Mouse (Mus musculus) G1E (cell line): Measurements from ENCODE around the gene Krtcap2. TPM values are rescaled to one million over a fixed set of nuclear protein-coding genes. Genes with fewer than 3 reads are reported as not detected.
A peak's percentile ranks its signal among the peaks of the same experiment; 100 is the strongest.
"Not testable (repeated sequence)": the region's sequence is repeated elsewhere in the genome, so short reads cannot be mapped to it uniquely, and the experiment has no call there.

Experiments used
- ATAC-seq: 2 replicates; pipeline ENCODE4 v1.8.0; 2016; ENCODE audit warnings: mild to moderate bottlenecking; ENCODE audit not compliant: insufficient number of reproducible peaks, poor library complexity, low FRiP score, severe bottlenecking; ENCODE audit errors: extremely low read depth
- DNase-seq: peaks from one replicate; pipeline ENCODE4 v3.0.0; 2012; ENCODE audit warnings: low spot score
- H3K27me3 ChIP-seq: 2 replicates; pipeline ENCODE4 v1.6.1; 2012; ENCODE audit warnings: mild to moderate bottlenecking, low read length, inconsistent platforms; ENCODE audit not compliant: insufficient read depth
- H3K36me3 ChIP-seq: replicated peaks from 2 replicates; pipeline ENCODE3; 2012; ENCODE audit warnings: mild to moderate bottlenecking, inconsistent platforms
- H3K4me1 ChIP-seq: 2 replicates; pipeline ENCODE4 v1.6.1; 2012; ENCODE audit warnings: low read depth, low read length, inconsistent platforms, mixed read lengths; ENCODE audit not compliant: insufficient read depth
- H3K4me3 ChIP-seq: 2 replicates; pipeline ENCODE4 v1.5.1; 2012; ENCODE audit warnings: low read depth, mild to moderate bottlenecking, inconsistent platforms, low read length, moderate library complexity, mixed read lengths
- H3K9me3 ChIP-seq: replicated peaks from 2 replicates; pipeline ENCODE4 v1.6.1; 2012; ENCODE audit warnings: inconsistent platforms
- CTCF ChIP-seq: IDR thresholded peaks from 2 replicates; pipeline ENCODE4 v1.5.1; 2012; ENCODE audit warnings: low read depth, low read length, inconsistent platforms, mixed read lengths
- GATA1 ChIP-seq: IDR thresholded peaks from 2 replicates; pipeline ENCODE4 v1.6.1; 2012; ENCODE audit warnings: borderline replicate concordance, low read length, inconsistent platforms, mixed read lengths
- GATA2 ChIP-seq: IDR thresholded peaks from 2 replicates; pipeline ENCODE4 v1.6.1; 2012; ENCODE audit warnings: low read depth, low read length, inconsistent platforms, borderline replicate concordance
- POLR2AphosphoS5 ChIP-seq: IDR thresholded peaks from 2 replicates; pipeline ENCODE4 v1.6.1; 2012; ENCODE audit warnings: low read depth, low read length, inconsistent platforms; ENCODE audit not compliant: insufficient replicate concordance
- TAL1 ChIP-seq: conservative IDR thresholded peaks from 2 replicates; pipeline ENCODE4 v1.6.1; 2012; ENCODE audit warnings: low read depth, low read length, inconsistent platforms, mixed read lengths
- polyA plus RNA-seq: library from polyadenylated mRNA; stranded (reverse); fragments of >175 nt; gene quantifications from 2 replicates; pipeline ENCODE4 v1.2.3, GENCODE M21; 2012
- total RNA-seq, 2 experiments: library from RNA; stranded (forward) in 1 of 2; stranded (reverse) in 1 of 2; fragments of 200-1000 nt in 1 of 2; fragments of >200 nt in 1 of 2; fragmentation: Nextera tagmentation in 1 of 2; gene quantifications; 2 replicates each; pipeline ENCODE4 v1.2.3; 2014 to 2017

Gene Krtcap2
- total and polyA plus RNA-seq, 3 experiments: 86.4 to 145 (median 132) TPM

DNA sequence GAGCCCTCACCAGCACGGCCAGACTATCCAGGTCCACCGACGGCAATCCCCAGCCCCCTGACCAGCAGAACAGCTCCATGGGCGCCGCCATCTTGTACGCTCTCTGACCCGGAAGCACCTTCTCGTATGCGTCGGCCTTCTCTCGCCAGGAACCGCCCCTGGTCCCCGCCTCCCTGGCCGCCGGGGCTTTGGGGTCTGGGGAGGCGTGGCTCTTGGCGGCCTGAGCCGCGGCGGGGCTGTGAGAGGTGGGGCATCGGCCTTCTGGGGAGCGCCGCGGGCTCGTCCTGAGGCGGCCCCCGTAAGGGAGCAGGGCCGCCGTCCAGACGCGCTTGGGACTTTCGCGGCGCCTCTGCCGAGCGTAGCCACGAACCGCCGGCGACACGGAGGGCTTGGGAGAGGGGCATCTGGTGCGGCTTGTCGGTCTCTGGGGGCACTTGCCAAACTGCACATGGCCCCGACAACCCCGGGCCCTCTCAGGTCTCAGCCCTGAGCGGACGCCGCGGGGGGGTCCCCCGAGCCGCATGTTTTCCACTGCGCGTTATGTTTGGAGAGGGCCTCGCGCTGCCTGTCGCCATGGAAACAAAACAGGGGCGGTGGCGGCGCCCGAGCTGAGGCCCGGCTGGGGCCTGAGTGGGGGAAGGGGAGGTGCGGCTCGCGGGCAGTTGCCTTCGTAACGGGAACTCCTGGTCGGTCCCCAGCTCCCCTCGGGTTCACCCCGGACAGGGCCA, 31.8 kb upstream of the Krtcap2 start:
- DNase-seq (peak; percentile 96), ATAC-seq (peak; percentile 69)
- peaks cover 38% of the 10 kb centered on the region for H3K36me3 ChIP-seq
- no peak for TF ChIP-seq CTCF
- no peak for TF ChIP-seq GATA2
- no peak for TF ChIP-seq GATA1
- no peak for TF ChIP-seq TAL1
- no peak for TF ChIP-seq POLR2AphosphoS5
- no peaks in the 10 kb centered on the region for H3K9me3 ChIP-seq
- H3K4me1 ChIP-seq: peaks cover 56% of the 10 kb centered on the region
- H3K4me3 ChIP-seq: peak overlapping the region; percentile 86
- H3K27me3 ChIP-seq: peaks cover 13% of the 10 kb centered on the region

DNA sequence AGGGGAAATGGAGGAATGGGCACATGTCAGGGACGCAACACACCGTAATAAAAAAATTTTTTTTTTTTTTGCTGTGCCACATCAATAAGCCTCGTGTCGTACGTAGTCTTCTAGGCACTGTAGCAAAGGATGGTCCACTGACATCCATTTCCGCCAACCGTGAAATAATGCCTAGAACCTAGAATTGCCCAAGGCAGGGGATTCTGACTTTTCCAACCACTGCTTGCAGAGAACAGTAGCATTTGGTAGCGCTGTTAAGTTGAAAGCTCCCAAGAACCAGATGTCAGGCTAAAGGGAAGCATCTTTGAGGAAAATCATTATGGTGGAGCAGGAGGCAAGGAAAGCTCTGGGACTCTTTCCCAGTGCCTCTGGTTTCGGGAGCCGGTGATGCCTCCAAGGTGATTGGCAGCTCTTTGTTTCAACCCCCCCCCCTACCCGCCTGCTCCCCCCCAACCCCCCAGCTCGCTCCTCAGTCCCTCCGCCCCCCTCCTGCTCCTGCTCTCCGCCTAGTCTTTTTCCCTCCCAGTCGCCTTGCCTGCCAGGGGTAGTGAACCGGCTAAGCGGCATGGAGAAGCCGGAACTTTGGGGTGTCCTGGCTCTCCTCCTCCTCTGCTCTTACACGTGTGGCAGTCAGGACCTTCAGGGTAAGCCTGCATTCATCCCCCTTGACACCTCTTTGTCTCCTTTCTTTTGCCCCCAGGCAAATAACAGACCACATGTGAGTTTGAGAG, 30.9 kb upstream of the Krtcap2 start, which contains the start of gene Thbs3:
Thbs3 (plus strand) TSS at position 500 of the 731 bp plus-strand sequence.
- peak within 1 kb of the TSS; percentile 86 for H3K4me3 ChIP-seq
- H3K36me3 ChIP-seq: peaks cover 29% of the 10 kb centered on the region
- H3K9me3 ChIP-seq: no peaks in the 10 kb centered on the region
- no peak for ATAC-seq
- peaks cover 21% of the 10 kb centered on the region for H3K27me3 ChIP-seq
- no peak for TF ChIP-seq GATA1
- no peak for TF ChIP-seq TAL1
- no peak for TF ChIP-seq CTCF
- TF ChIP-seq GATA2: no peak
- TF ChIP-seq POLR2AphosphoS5: no peak
- no peak for DNase-seq
- peaks cover 56% of the 10 kb centered on the region for H3K4me1 ChIP-seq

DNA sequence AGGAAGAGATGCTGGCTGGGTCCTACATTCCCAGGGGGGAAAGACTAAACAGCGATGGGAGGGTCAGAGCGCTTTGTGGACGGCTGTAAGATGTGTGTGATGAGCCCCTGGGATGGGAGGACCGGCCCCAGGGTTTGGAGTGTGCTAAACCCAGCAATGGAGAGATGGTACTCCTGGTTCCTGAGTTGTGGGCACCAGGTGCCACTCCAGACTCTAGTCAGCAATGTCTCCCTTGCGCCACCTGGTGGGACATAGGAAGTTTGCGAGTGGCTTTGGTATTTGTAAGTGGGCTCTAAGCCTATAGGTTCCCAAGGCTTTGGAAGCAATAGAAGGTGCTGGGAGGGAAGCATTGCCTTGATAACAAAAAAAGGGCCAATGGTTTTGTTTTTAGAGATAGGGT, 29.9 kb upstream of the Krtcap2 start:
- H3K4me1 ChIP-seq: peaks cover 49% of the 10 kb centered on the region
- peaks cover 19% of the 10 kb centered on the region for H3K36me3 ChIP-seq
- peak; percentile 80 for DNase-seq
- TF ChIP-seq CTCF (peak; percentile 89), GATA2 (no peak)
- peaks cover 21% of the 10 kb centered on the region for H3K27me3 ChIP-seq
- H3K9me3 ChIP-seq: no peaks in the 10 kb centered on the region
- peak overlapping the region; percentile 86; the same call in 1 of the 2 replicates for H3K4me3 ChIP-seq
- no peak for ATAC-seq

DNA sequence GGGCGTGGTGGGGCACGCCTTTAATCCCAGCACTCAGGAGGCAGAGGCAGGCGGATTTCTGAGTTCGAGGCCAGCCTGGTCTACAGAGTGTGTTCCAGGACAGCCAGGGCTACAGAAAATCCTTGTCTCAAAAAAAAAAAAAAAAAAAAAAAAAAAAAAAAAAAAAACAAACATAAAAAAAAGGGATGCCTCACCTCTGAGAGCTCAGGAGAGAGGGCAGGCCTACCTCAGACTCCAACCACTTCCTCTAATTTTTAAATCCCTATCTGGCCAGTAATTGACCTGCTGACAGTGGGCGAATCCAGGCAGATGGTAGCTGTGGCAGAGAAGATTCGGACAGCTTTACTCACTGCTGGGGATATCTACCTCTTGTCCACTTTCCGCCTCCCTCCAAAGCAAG, 29.4 kb upstream of the Krtcap2 start:
- not testable (repeated sequence) for DNase-seq, ATAC-seq, H3K9me3 ChIP-seq, H3K4me3 ChIP-seq
- peaks cover 13% of the 10 kb centered on the region for H3K36me3 ChIP-seq
- H3K4me1 ChIP-seq: peaks cover 44% of the 10 kb centered on the region
- H3K27me3 ChIP-seq: peaks cover 24% of the 10 kb centered on the region

DNA sequence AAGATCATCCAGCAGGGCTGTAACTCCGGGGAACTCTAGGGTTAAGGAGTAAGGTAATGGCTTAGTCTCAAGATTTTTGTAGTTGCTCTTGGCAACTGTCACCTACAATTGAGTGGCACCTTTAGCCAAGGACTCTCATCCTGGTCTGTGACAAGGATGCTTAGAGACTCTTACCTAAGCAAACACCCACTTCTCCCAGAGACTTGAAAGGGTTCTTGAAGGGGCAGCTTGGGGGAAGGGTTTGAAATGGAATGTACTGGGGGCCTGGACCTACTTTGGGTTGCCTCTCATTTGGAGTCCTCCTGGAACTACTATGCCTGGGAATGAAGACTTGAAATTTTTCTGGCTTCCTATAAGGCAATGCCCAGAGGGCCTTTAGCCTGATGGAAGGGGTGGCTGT, 27.5 kb upstream of the Krtcap2 start:
- no peaks in the 10 kb centered on the region for H3K9me3 ChIP-seq
- peaks cover 32% of the 10 kb centered on the region for H3K27me3 ChIP-seq
- H3K4me3 ChIP-seq: no peak overlapping the region
- H3K36me3 ChIP-seq: no peaks in the 10 kb centered on the region
- DNase-seq (no peak), ATAC-seq (no peak)
- TF ChIP-seq TAL1: no peak
- no peak for TF ChIP-seq POLR2AphosphoS5
- TF ChIP-seq GATA2: no peak
- no peak for TF ChIP-seq CTCF
- TF ChIP-seq GATA1: no peak
- peaks cover 31% of the 10 kb centered on the region for H3K4me1 ChIP-seq

DNA sequence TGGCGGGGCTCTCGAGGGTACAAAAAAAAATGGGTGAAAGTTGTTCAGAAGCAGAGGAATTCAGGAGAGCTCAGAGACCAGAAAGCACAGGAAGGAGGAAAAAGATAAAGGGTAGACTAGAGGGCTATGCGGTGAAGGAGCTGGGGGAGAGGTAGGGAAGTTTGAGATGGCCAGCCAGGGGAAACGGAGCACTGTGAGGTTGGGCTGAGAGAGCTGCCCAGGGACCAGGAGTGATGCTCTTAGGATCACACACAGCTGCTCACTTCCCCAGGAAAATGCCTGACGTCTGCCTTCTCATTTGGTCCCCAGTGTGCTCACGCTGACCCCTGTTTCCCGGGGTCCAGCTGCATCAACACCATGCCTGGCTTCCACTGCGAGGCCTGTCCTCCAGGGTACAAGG, 26.2 kb upstream of the Krtcap2 start:
- Histone ChIP-seq H3K27me3 (peaks cover 44% of the 10 kb centered on the region), H3K36me3 (no peaks in the 10 kb centered on the region), H3K4me3 (no peak overlapping the region), H3K4me1 (peaks cover 25% of the 10 kb centered on the region), H3K9me3 (no peaks in the 10 kb centered on the region)
- DNase-seq: no peak
- TF ChIP-seq GATA2 (no peak), GATA1 (no peak), POLR2AphosphoS5 (no peak), CTCF (no peak), TAL1 (no peak)
- ATAC-seq: no peak

DNA sequence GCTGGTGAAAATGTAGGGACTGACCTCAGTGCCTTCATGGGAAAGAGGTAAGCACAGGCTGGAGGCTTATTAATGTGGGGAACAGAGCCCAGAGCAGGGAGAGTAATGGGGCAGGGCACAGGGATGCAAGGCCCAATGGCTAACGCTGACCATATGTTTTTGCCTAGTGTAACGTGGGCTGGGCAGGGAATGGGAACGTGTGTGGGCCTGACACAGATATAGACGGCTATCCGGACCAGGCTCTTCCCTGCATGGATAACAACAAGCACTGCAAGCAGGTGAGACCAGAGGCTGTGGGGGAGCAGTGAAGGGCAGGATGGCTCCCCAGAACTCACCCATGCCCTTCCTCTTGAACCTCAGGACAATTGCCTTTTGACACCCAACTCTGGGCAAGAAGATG, 24.6 kb upstream of the Krtcap2 start:
- no peak for TF ChIP-seq CTCF
- no peak for TF ChIP-seq TAL1
- TF ChIP-seq POLR2AphosphoS5: no peak
- no peak for TF ChIP-seq GATA2
- TF ChIP-seq GATA1: no peak
- ATAC-seq: no peak
- DNase-seq: no peak
- H3K36me3 ChIP-seq: no peaks in the 10 kb centered on the region
- peaks cover 14% of the 10 kb centered on the region for H3K4me1 ChIP-seq
- H3K27me3 ChIP-seq: peaks cover 60% of the 10 kb centered on the region
- no peak overlapping the region for H3K4me3 ChIP-seq
- no peaks in the 10 kb centered on the region for H3K9me3 ChIP-seq
